In the genomic region with DNA sequence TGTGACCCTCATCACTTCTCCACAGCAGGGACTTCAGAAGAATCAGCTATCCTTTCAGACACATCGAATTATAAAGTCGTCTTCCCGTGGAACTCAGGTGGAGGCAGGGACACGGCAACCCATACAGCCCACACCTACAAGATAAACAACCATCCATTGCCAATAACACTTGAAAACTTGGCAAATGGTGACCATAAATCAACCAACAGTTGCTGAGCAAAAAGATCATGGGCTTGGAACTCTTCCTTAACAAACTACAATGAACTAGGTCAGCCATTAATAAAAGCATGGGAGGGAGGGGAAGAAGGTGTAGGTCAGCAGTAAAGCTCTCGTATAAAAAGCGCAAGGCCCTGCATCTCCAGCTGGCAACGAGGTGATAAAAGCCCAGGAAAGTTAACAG, we compare ENCODE assay signal across 18 mouse cellular contexts. TPM values are rescaled to one million over a fixed set of nuclear protein-coding genes. Genes with fewer than 3 reads are reported as not detected.
DNase-seq lines count a peak whose midpoint lies in the region; ATAC-seq and TF ChIP-seq lines count a peak whose summit lies in the region.
"Had no signal": no experiment of that assay in that cellular context is flagged by ENCODE, and none has a peak within 500 bp of the region (broad histone marks: within the 10 kb centered on the region; RNA-seq: fewer than 3 reads in every experiment).

No protein-coding gene starts in this region.

- H3K27ac ChIP-seq in liver, postnatal 0 days (ENCODE audit: low read depth), result no peak overlapping the region
- no peak overlapping the region for H3K27ac ChIP-seq in liver, embryonic 12.5 days
- no peak overlapping the region for H3K27ac ChIP-seq in hindbrain, embryonic 12.5 days
- no peak overlapping the region for H3K27ac ChIP-seq in midbrain, embryonic 14.5 days (replicated peaks; ENCODE audit: low read depth, low read length)
- H3K27ac ChIP-seq: forebrain, embryonic 15.5 days; liver, embryonic 13.5 days had no signal

- no peaks in the 10 kb centered on the region for H3K9me3 ChIP-seq in liver, postnatal 0 days (ENCODE audit: low read length)
- H3K9me3 ChIP-seq in liver, embryonic 12.5 days (replicated peaks), result no peaks in the 10 kb centered on the region
- H3K9me3 ChIP-seq in hindbrain, embryonic 12.5 days (replicated peaks), result no peaks in the 10 kb centered on the region
- H3K9me3 ChIP-seq in midbrain, embryonic 14.5 days (ENCODE audit: control insufficient read depth, low read length), result no peaks in the 10 kb centered on the region
- H3K9me3 ChIP-seq: forebrain, embryonic 15.5 days; liver, embryonic 13.5 days had no signal

- H3K9ac ChIP-seq in liver, postnatal 0 days (replicated peaks), result no peak overlapping the region
- no peak overlapping the region for H3K9ac ChIP-seq in liver, embryonic 12.5 days
- H3K9ac ChIP-seq in hindbrain, embryonic 12.5 days, result no peak overlapping the region
- no peak overlapping the region for H3K9ac ChIP-seq in midbrain, embryonic 14.5 days (replicated peaks; ENCODE audit: low read length)
- H3K9ac ChIP-seq: forebrain, embryonic 15.5 days; liver, embryonic 13.5 days had no signal

- H3K27me3 ChIP-seq in liver, postnatal 0 days (ENCODE audit: insufficient read depth, low read length), result no peaks in the 10 kb centered on the region
- H3K27me3 ChIP-seq in liver, embryonic 12.5 days (replicated peaks), result peaks cover 22% of the 10 kb centered on the region
- H3K27me3 ChIP-seq in hindbrain, embryonic 12.5 days, result no peaks in the 10 kb centered on the region
- no peaks in the 10 kb centered on the region for H3K27me3 ChIP-seq in midbrain, embryonic 14.5 days (ENCODE audit: control insufficient read depth, insufficient read depth, low read length)
- H3K27me3 ChIP-seq: forebrain, embryonic 15.5 days; Patski had no signal

- peaks cover 24% of the 10 kb centered on the region for H3K4me1 ChIP-seq in liver, postnatal 0 days (ENCODE audit: insufficient read depth)
- peaks cover 17% of the 10 kb centered on the region; the same call in 1 of the 2 replicates for H3K4me1 ChIP-seq in liver, embryonic 12.5 days
- peaks cover 33% of the 10 kb centered on the region for H3K4me1 ChIP-seq in hindbrain, embryonic 12.5 days
- peaks cover 25% of the 10 kb centered on the region for H3K4me1 ChIP-seq in midbrain, embryonic 14.5 days (ENCODE audit: control insufficient read depth, insufficient read depth, low read length)

- TF ChIP-seq EP300 in liver, postnatal 0 days (IDR thresholded peaks at IDR 0.05; ENCODE audit: low read depth), result no peak

- H3K4me3 ChIP-seq in liver, postnatal 0 days (ENCODE audit: low read depth, low read length), result no peak overlapping the region
- no peak overlapping the region for H3K4me3 ChIP-seq in liver, embryonic 12.5 days
- no peak overlapping the region for H3K4me3 ChIP-seq in hindbrain, embryonic 12.5 days
- no peak overlapping the region for H3K4me3 ChIP-seq in midbrain, embryonic 14.5 days (replicated peaks; ENCODE audit: low read depth, low read length)
- H3K4me3 ChIP-seq: liver, embryonic 13.5 days had no signal

- peak; percentile 27 for DNase-seq in cerebellum, adult 9-11 months
- no peak for DNase-seq in cerebellum, adult 11 months
- no peak for DNase-seq in liver, postnatal 0 days
- DNase-seq in midbrain, embryonic 14.5 days, result no peak
- no peak for DNase-seq in frontal cortex, postnatal 10 days (ENCODE audit: low spot score in 2 of 2)
- DNase-seq: adrenal gland, postnatal 36 days; heart, postnatal 10 days; kidney, postnatal 36 days; liver, embryonic 13.5 days; lung, postnatal 14 days; right cerebral cortex, postnatal 25 days; thymus, adult 2 months had no signal

- no peak for TF ChIP-seq CTCF in liver, postnatal 0 days (IDR thresholded peaks at IDR 0.05; ENCODE audit: low read depth)

- 79% methylated on average over 7 of the region's 7 CpGs for WGBS in liver, postnatal 0 days (ENCODE audit: insufficient replicate concordance)
- 63% methylated on average over 7 of the region's 7 CpGs for WGBS in liver, embryonic 12.5 days (ENCODE audit: insufficient replicate concordance)
- 90% methylated on average over 7 of the region's 7 CpGs for WGBS in hindbrain, embryonic 12.5 days
- WGBS in midbrain, embryonic 14.5 days, result 90% methylated on average over 7 of the region's 7 CpGs

- ATAC-seq in liver, postnatal 0 days, result no peak
- no peak for ATAC-seq in liver, embryonic 12.5 days
- no peak for ATAC-seq in hindbrain, embryonic 12.5 days (ENCODE audit: low FRiP score)
- no peak for ATAC-seq in midbrain, embryonic 14.5 days (ENCODE audit: low FRiP score, low TSS enrichment)
- no peak for ATAC-seq in erythroid progenitor cell, adult 5-6 weeks (replicated peaks; ENCODE audit: low FRiP score, poor library complexity, severe bottlenecking)
- ATAC-seq: forebrain, embryonic 15.5 days; intestine, postnatal 0 days had no signal

- no peaks in the 10 kb centered on the region for H3K36me3 ChIP-seq in liver, postnatal 0 days (replicated peaks; ENCODE audit: insufficient read depth, low read length)
- H3K36me3 ChIP-seq in liver, embryonic 12.5 days, result no peaks in the 10 kb centered on the region
- H3K36me3 ChIP-seq in hindbrain, embryonic 12.5 days, result 0 out of 2 replicates have a peak, but pooled peaks cover 2% of the 10 kb centered on the region
- H3K36me3 ChIP-seq in midbrain, embryonic 14.5 days (ENCODE audit: control insufficient read depth, insufficient read depth, low read length), result no peaks in the 10 kb centered on the region
- H3K36me3 ChIP-seq: forebrain, embryonic 15.5 days; liver, embryonic 13.5 days had no signal

- H3K4me2 ChIP-seq in liver, postnatal 0 days (ENCODE audit: low read depth, low read length), result peak overlapping the region; percentile 71
- H3K4me2 ChIP-seq in liver, embryonic 12.5 days, result no peak overlapping the region
- peak overlapping the region; percentile 71 for H3K4me2 ChIP-seq in hindbrain, embryonic 12.5 days (replicated peaks)
- peak overlapping the region; percentile 79 for H3K4me2 ChIP-seq in midbrain, embryonic 14.5 days (ENCODE audit: low read length)

RNA-seq across cellular contexts. Expression of a gene that starts 1.9 kb away (rescaled TPM):
- polyA plus RNA-seq in liver, postnatal 0 days (2015; fragmentation: Nextera tagmentation; extraction: Ambion mirVana), result 5.0 and 5.4 TPM in 2 replicates
- 1.6 and 1.8 TPM in 2 replicates for polyA plus RNA-seq in liver, embryonic 12.5 days (2016; fragmentation: Nextera tagmentation; extraction: Ambion mirVana)
- 9.3 and 10.4 TPM in 2 replicates for polyA plus RNA-seq in hindbrain, embryonic 12.5 days (2016; fragmentation: Nextera tagmentation; extraction: Ambion mirVana)
- 7.9 and 8.8 TPM in 2 replicates for polyA plus RNA-seq in midbrain, embryonic 14.5 days (2014; fragmentation: Nextera tagmentation; extraction: Ambion mirVana)
- total RNA-seq in erythroid progenitor cell, adult 5-6 weeks (2015; ENCODE audit: low replicate concordance), result 2.9 and 5.0 TPM in 2 replicates
- total RNA-seq in erythroid progenitor cell, adult 5-6 weeks (2017; ENCODE audit: low replicate concordance), result 0.61 and 1.0 TPM in 2 replicates
